Mouse (Mus musculus): ENCODE results near the gene Cenpb. TPM values are rescaled to one million over a fixed set of nuclear protein-coding genes. Genes with fewer than 3 reads are reported as not detected.
A peak's percentile ranks its signal among the peaks of the same experiment; 100 is the strongest.

Gene Cenpb
- polyA plus RNA-seq, 1 experiment from 2014 or later = 16.2 TPM

- Histone ChIP-seq H3K27me3 (no peaks in the 10 kb centered on the region; the same call in 1 of the 2 replicates), H3K4me2 (replicated peaks) (peak overlapping the region; percentile 93), H3K9me3 (no peaks in the 10 kb centered on the region), H3K4me3 (peak overlapping the region; percentile 79), H3K36me3 (peaks cover 10% of the 10 kb centered on the region; the same call in 1 of the 2 replicates), H3K9ac (replicated peaks) (peak overlapping the region; percentile 84), H3K4me1 (peaks cover 36% of the 10 kb centered on the region), H3K27ac (replicated peaks) (peak overlapping the region; percentile 96)
- under 1% methylated on average over 18 of the region's 18 CpGs for WGBS
- ATAC-seq (ENCODE audit: low FRiP score, low read depth) = peak; percentile 70; the same call in 1 of the 2 replicates
Measured at GRCm38 (mm10) chr2:131159491-131159910, 20.4 kb downstream of the Cenpb start.

GRCm38 (mm10) chr2:131156987-131157386, 22.9 kb downstream of the Cenpb start:
- WGBS = 96% methylated on average over 7 of the region's 7 CpGs
- Histone ChIP-seq H3K27me3 (no peaks in the 10 kb centered on the region; the same call in 1 of the 2 replicates), H3K27ac (replicated peaks) (no peak overlapping the region), H3K9me3 (no peaks in the 10 kb centered on the region), H3K4me1 (peaks cover 36% of the 10 kb centered on the region), H3K4me2 (replicated peaks) (no peak overlapping the region), H3K36me3 (peaks cover 25% of the 10 kb centered on the region; the same call in 1 of the 2 replicates), H3K9ac (replicated peaks) (no peak overlapping the region), H3K4me3 (no peak overlapping the region)
- no peak for ATAC-seq (ENCODE audit: low FRiP score, low read depth)

- H3K4me2 ChIP-seq (replicated peaks) = no peak overlapping the region
- H3K27me3 ChIP-seq = no peaks in the 10 kb centered on the region
- no peak overlapping the region for H3K9ac ChIP-seq (replicated peaks)
- 93% methylated on average over 4 of the region's 4 CpGs for WGBS
- H3K36me3 ChIP-seq = peaks cover 50% of the 10 kb centered on the region
- no peak for ATAC-seq (ENCODE audit: low FRiP score, low read depth)
- no peaks in the 10 kb centered on the region for H3K9me3 ChIP-seq
- H3K4me3 ChIP-seq = no peak overlapping the region
- H3K27ac ChIP-seq (replicated peaks) = no peak overlapping the region
- H3K4me1 ChIP-seq = peaks cover 26% of the 10 kb centered on the region
Measured at GRCm38 (mm10) chr2:131154036-131154435, 25.8 kb downstream of the Cenpb start.

- no peak overlapping the region for H3K27ac ChIP-seq (replicated peaks)
- no peaks in the 10 kb centered on the region for H3K9me3 ChIP-seq
- no peaks in the 10 kb centered on the region for H3K27me3 ChIP-seq
- no peak for ATAC-seq (ENCODE audit: low FRiP score, low read depth)
- peaks cover 10% of the 10 kb centered on the region for H3K4me1 ChIP-seq
- peaks cover 68% of the 10 kb centered on the region for H3K36me3 ChIP-seq
- H3K9ac ChIP-seq (replicated peaks) = no peak overlapping the region
- no peak overlapping the region for H3K4me3 ChIP-seq
- WGBS = 95% methylated on average over 7 of the region's 7 CpGs
- no peak overlapping the region for H3K4me2 ChIP-seq (replicated peaks)
Measured at GRCm38 (mm10) chr2:131152166-131152730, 27.6 kb downstream of the Cenpb start.

- no peak overlapping the region for H3K4me3 ChIP-seq
- no peaks in the 10 kb centered on the region for H3K4me1 ChIP-seq
- H3K36me3 ChIP-seq = peaks cover 88% of the 10 kb centered on the region
- H3K27me3 ChIP-seq = no peaks in the 10 kb centered on the region
- 93% methylated on average over 3 of the region's 3 CpGs for WGBS
- ATAC-seq (ENCODE audit: low FRiP score, low read depth) = no peak
- H3K9me3 ChIP-seq = no peaks in the 10 kb centered on the region
- no peak overlapping the region for H3K27ac ChIP-seq (replicated peaks)
- H3K4me2 ChIP-seq (replicated peaks) = no peak overlapping the region
- no peak overlapping the region for H3K9ac ChIP-seq (replicated peaks)
Measured at GRCm38 (mm10) chr2:131149254-131149578, 30.7 kb downstream of the Cenpb start.

DNA sequence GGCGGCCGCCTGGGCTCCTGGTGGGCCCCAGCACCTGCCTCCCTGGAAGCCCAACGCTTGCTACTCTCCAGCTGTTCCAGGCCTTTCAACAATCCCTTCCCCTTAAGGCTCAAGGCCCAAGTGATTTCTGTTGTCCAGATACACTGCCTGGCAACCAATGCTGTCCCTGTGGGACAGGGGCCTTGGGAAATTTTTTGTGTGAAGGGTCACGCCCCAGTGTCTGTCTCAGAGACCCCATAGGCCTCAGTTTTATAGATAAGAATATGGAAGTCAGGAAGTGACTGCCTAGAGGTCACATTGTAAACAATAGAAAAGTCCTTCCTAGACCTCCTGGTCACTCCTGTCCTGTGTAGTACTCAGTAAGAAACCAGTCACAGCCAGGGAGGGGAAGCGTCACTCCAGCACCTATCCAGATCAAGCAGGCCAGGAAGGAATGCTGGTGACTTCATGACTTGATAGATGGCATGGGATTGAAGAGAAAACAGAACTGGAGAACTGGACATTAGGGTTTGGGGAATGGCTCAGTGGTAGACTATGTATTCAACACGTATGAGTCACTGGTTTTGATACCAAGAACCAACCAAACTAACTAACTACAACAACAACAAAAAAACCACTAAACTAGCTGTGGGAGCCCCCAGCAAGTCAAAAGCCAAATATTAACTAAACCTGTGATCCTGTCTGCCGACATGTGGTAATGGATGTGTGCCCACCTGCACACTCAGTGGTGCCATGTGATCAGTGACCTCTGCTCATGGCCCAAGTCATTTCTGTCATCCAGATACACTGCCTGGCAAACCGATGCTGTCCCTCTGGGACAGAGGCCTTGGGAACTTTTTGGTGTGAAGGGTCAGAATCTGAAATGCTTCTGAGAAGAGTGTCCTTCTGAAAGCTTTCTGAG, 31.3 kb downstream of the Cenpb start:
- WGBS = 92% methylated on average over 8 of the region's 8 CpGs
- Histone ChIP-seq H3K9ac (replicated peaks) (no peak overlapping the region), H3K27ac (replicated peaks) (no peak overlapping the region), H3K27me3 (no peaks in the 10 kb centered on the region), H3K36me3 (peaks cover 88% of the 10 kb centered on the region), H3K4me2 (replicated peaks) (no peak overlapping the region), H3K4me3 (no peak overlapping the region), H3K9me3 (no peaks in the 10 kb centered on the region), H3K4me1 (no peaks in the 10 kb centered on the region)
- no peak for ATAC-seq (ENCODE audit: low FRiP score, low read depth)

DNA sequence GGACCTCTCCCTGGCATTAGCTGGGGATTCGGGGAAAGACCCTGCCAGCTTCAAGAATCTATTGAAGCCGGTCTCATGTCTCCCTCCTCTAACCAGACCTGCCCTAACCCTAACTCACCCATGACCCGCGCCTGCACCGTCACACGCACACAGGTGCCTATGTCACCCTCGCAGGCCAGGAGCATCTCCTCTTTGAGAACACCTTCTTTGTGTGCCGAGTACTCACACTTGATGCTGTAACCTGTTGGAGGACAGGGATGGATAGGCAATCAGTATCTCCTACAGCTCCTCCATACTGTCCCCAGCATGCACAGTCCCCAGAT, 32.9 kb downstream of the Cenpb start:
- WGBS = 96% methylated on average over 8 of the region's 8 CpGs
- no peak overlapping the region for H3K9ac ChIP-seq (replicated peaks)
- H3K4me2 ChIP-seq (replicated peaks) = no peak overlapping the region
- no peak overlapping the region for H3K4me3 ChIP-seq
- H3K36me3 ChIP-seq = peaks cover 80% of the 10 kb centered on the region
- H3K27ac ChIP-seq (replicated peaks) = no peak overlapping the region
- H3K27me3 ChIP-seq = no peaks in the 10 kb centered on the region
- H3K9me3 ChIP-seq = no peaks in the 10 kb centered on the region
- no peak for ATAC-seq (ENCODE audit: low FRiP score, low read depth)
- peaks cover 6% of the 10 kb centered on the region; the same call in 1 of the 2 replicates for H3K4me1 ChIP-seq

GRCm38 (mm10) chr2:131146193-131147042, 33.4 kb downstream of the Cenpb start:
- ATAC-seq (ENCODE audit: low FRiP score, low read depth) = no peak
- H3K4me3 ChIP-seq = no peak overlapping the region
- H3K9me3 ChIP-seq = no peaks in the 10 kb centered on the region
- peaks cover 74% of the 10 kb centered on the region for H3K36me3 ChIP-seq
- no peak overlapping the region for H3K9ac ChIP-seq (replicated peaks)
- 91% methylated on average over 21 of the region's 21 CpGs for WGBS
- H3K4me1 ChIP-seq = peaks cover 6% of the 10 kb centered on the region; the same call in 1 of the 2 replicates
- no peaks in the 10 kb centered on the region for H3K27me3 ChIP-seq
- no peak overlapping the region for H3K27ac ChIP-seq (replicated peaks)
- no peak overlapping the region for H3K4me2 ChIP-seq (replicated peaks)

GRCm38 (mm10) chr2:131145536-131145935, 34.3 kb downstream of the Cenpb start:
- Histone ChIP-seq H3K4me2 (replicated peaks) (no peak overlapping the region), H3K4me3 (no peak overlapping the region), H3K27ac (replicated peaks) (no peak overlapping the region), H3K9me3 (no peaks in the 10 kb centered on the region), H3K36me3 (peaks cover 65% of the 10 kb centered on the region), H3K4me1 (peaks cover 6% of the 10 kb centered on the region; the same call in 1 of the 2 replicates), H3K27me3 (no peaks in the 10 kb centered on the region), H3K9ac (replicated peaks) (no peak overlapping the region)
- no peak for ATAC-seq (ENCODE audit: low FRiP score, low read depth)
- WGBS = 97% methylated on average over 2 of the region's 2 CpGs

DNA sequence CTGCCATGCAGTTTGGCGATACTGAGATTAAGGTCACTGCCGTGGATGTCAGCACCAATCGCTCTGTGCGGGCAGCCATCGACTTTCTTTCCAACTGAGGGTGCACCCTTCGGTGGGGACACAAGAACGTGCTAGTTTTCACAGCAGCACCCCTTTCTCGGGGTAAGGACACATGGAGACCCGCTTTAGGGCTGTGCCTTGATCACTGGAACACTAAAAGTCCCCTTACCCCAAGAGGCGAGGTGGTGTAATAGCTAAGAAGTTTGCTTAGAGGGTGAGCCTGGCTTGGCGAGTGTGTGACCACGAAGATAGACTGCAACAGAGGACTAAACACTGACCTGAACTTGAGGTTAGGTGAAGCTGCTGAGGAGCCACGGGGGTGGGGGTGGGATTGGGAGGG, 34.7 kb downstream of the Cenpb start:
- no peak for ATAC-seq (ENCODE audit: low FRiP score, low read depth)
- H3K9ac ChIP-seq (replicated peaks) = no peak overlapping the region
- no peaks in the 10 kb centered on the region for H3K9me3 ChIP-seq
- peaks cover 6% of the 10 kb centered on the region; the same call in 1 of the 2 replicates for H3K4me1 ChIP-seq
- no peak overlapping the region for H3K4me3 ChIP-seq
- WGBS = 69% methylated on average over 13 of the region's 13 CpGs
- no peaks in the 10 kb centered on the region for H3K27me3 ChIP-seq
- peaks cover 63% of the 10 kb centered on the region for H3K36me3 ChIP-seq
- no peak overlapping the region for H3K27ac ChIP-seq (replicated peaks)
- H3K4me2 ChIP-seq (replicated peaks) = no peak overlapping the region

GRCm38 (mm10) chr2:131143007-131143780, 36.7 kb downstream of the Cenpb start:
- peaks cover 6% of the 10 kb centered on the region; the same call in 1 of the 2 replicates for H3K4me1 ChIP-seq
- H3K4me2 ChIP-seq (replicated peaks) = 0 out of 2 replicates have a peak overlapping the region, but pooled peaks have one; percentile 3
- H3K27ac ChIP-seq (replicated peaks) = no peak overlapping the region
- no peaks in the 10 kb centered on the region for H3K27me3 ChIP-seq
- no peak overlapping the region for H3K9ac ChIP-seq (replicated peaks)
- H3K4me3 ChIP-seq = no peak overlapping the region
- ATAC-seq (ENCODE audit: low FRiP score, low read depth) = 0 out of 2 replicates have a peak, but pooled peaks have one; percentile 44
- H3K9me3 ChIP-seq = no peaks in the 10 kb centered on the region
- WGBS = 68% methylated on average over 22 of the region's 22 CpGs
- H3K36me3 ChIP-seq = peaks cover 46% of the 10 kb centered on the region
